Mouse (Mus musculus) gastrocnemius, postnatal 10 days (tissue): ENCODE data around the gene Krtap5-1. TPM values are rescaled to one million over a fixed set of nuclear protein-coding genes. Genes with fewer than 3 reads are reported as not detected.
"Not testable (repeated sequence)": the region's sequence is repeated elsewhere in the genome, so short reads cannot be mapped to it uniquely, and the experiment has no call there.

Experiments used
- DNase-seq: peaks from one replicate; pipeline ENCODE4 v3.0.0; 2021; ENCODE audit warnings: mixed read lengths
- total RNA-seq, 2 experiments: library from RNA; stranded (reverse); gene quantifications; 2 replicates each; pipeline ENCODE4 v1.2.3; 2021

Krtap5-1 gene
- total RNA-seq, 2 experiments from 2014 or later: not detected

DNA sequence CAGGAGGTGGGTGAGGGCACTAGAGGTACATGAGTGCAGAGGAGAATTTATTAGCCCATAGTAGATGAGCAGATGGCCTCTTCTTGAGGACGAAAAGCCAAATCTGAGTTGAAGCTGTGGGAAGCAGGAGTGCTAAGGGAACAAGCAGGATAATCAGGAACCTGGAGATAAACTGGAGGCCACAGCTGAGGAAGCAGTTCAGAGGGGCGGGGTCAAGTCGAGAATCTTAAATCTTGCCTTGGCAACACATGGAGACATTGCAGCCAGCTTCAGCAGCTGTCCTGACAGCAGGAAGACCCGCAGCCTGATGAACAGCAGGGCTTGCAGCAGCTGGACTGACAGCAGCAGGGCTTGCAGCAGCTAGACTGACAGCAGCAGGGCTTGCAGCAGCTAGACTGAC lies 810 bp downstream of the Krtap5-1 start:
- DNase-seq: not testable (repeated sequence)

DNA sequence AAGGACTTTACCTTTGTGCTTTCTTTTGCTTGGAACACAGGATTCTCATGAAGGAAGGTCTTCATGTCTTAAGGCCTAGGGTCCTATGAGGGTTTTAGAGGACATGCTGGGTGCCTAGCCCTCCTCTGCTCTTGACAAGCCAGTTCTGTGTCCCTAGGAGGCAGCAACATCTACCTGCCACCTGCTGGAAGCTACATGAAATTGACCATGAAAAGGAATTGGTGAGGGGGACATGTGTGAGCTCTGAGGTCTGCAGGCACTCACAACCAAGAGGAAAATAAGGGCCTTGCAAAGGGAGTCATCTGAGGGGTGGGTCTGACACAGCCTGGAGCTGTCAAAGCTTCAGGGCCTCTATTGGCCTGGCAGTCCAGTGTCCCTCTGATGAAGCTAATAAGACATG lies 1.5 kb downstream of the Krtap5-1 start:
- no peak for DNase-seq

DNA sequence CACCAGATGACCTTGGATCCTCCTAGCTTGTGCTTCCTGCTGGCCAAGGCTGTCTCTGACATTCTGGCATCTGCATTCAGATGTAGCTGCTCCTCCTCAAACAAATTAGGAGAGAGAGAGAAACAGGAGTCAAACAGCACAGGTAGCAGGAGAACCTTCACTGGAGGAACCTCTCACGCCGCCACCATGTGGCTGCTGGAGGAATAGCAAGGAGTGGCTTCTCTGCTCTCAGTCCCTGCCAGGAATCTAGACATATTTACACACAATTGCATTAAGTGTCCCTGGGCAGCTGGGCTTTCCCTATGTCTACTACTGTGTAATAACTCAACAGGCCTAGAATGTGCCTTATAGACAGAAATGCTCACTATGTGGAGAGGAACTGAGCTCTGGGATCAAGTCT lies 3.1 kb downstream of the Krtap5-1 start:
- DNase-seq: not testable (repeated sequence)

DNA sequence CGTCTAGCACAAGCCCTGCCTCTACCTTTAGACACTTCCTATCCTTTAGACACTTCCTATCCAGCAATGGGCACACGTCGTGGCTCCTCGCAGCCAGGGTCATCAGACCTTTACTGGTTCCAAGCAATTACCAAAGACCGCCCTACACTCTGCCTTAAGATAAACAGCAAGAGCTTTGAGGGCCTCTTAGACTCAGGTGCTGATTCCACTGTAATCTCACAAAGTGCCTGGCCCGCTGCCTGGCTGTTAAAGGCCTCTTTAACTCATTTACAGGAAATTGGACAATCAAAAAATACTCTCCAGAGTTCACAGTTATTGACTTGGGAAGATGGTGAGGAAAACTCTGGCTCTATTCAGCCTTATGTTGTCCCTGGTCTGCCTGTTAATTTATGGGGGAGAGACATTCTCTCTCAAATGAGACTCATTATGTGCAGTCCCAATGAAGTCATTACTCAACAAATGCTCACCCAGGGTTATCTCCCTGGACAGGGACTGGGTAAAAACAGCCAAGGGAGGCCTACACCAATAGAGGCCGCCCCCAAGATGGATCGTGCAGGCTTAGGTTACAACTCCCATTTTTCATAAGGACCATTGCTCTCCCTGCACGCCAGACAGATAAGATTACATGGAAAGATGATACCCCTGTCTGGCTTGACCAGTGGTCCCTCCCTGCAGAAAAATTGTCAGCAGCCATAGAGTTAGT lies 10.9 kb downstream of the Krtap5-1 start:
- DNase-seq: not testable (repeated sequence)

DNA sequence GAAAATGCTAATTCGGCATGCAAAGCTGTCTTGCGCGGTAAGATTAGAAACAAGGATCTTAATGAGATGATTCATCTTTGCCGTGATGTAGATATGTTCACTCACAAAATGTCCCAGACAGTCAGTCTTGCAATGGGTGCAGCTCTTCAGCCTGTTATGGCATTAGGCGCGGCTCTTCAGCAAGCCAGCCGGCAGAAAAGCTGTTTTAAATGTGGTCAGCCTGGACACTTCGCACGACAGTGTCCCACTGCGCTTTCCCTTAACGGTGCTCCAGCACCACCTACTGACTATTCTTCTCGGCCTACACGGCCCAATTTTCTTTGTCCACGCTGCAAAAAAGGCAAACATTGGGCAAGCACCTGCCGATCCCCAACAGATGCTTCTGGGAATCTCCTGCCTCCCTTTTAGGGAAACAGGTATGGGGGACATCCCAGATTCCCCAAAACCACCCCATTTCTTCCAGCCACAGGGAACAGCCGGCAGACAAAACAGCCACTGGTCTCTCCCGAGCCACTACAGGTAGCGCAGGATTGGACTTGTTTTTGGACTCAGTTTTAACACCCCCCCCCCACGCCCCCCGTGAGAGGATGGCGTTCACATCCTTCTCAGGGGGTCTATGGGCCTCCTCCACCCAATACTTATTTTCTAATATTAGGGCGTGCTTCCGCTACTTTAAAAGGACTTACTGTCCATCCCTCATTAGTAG lies 11.6 kb downstream of the Krtap5-1 start:
- DNase-seq: peak; percentile 19

DNA sequence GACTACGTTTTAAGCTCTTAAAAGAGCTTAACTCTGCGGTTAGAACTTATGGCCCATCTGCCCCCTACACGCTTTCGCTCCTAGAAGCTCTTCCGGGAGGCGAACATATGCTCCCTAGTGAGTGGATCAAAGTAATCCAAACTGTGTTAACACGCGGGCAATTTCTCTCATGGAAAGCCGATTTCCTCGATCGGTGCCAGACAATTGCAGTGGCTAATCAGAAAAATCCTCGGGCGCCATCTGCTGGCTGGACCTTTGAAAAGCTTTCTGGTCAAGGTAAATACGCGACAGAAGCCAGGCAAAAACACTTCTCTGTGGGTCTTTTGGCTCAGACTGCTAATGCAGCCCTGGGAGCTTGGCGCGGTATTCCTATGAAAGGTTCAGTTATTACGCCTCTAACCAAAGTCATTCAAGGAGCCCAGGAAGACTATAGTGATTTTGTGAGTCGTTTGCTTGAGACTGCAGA lies 12.3 kb downstream of the Krtap5-1 start:
- DNase-seq: peak; percentile 94

DNA sequence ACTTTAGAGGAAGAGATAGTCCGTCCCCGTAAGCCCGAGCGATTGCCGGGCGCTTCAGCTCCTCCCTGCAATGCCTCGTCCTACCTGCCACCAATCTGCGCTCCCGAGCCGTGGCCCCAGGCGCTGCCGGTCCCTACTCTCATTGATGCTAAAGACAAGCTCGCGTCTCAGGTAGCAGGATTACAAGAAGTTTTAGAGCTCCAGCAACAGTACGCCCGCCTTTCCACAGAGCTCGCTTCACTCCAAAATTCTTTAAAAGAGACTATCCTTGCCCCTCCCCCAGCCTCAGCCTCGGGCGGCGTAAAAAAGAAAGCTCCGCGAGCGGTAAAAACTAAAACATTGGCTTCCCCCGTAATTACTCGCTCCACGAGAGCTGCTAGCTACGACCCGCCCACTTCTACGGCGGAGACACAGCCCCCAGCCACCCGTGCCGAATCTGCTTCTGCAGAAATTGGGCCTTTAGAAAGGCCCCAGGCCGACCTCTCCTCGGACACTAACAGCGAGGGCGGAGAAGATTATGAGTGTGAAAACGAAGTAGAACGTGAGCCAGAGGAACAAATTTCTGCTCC lies 12.8 kb downstream of the Krtap5-1 start:
- DNase-seq: peak; percentile 43

DNA sequence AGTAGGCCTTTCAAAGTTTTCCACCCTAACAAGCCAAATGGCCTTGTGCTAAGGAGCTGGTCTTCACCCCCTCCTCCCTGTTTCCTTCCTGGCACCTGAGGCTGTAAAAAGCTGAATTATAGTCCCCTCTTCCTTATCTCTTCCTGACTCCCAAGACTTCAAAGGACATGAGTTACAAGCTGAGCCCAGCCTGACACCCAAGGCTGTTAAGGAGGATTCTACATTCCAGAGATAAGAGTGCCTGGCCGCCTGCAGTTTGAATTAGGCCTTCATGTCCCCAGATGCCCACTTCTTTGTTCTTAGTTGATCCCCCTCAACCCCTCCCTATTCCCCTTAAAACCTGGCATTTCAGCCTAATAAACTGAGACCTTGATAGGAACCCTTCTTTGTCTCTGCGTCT lies 14.1 kb downstream of the Krtap5-1 start:
- not testable (repeated sequence) for DNase-seq

DNA sequence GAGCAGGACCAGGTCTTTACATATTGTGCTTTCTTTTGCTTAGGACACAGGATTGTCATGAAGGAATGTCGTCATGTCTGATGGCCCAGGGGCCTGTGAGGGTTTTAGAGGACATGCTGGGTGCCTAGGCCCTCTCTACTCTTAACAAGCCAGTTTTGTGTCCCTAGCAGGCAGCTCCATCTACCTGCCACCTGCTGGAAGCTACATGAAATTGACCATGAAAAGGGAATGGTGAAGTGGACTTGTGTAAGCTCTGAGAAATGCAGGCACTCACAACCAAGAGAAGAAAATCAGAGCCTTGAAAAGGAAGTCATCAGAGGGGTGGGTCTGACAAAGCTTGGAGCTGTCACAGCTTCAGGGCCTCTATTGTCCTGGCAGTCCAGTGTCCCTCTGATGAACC lies 17.6 kb downstream of the Krtap5-1 start:
- not testable (repeated sequence) for DNase-seq

DNA sequence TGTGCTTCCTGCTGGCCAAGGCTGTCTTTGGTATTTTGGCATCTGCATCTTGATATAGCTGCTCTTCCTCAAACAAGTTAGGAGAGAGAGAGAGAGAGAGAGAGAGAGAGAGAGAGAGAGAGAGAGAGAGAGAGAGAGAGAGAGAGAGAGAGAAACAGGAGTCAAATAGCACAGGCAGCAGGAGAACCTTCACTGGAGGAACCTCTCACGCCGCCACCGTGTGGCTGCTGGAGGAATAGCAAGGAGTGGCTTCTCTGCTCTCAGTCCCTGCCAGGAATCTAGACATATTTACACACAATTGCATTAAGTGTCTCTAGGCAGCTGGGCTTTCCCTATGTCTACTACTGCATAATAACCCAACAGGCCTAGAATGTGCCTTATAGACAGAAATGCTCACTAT lies 18.7 kb downstream of the Krtap5-1 start:
- DNase-seq: peak; percentile 73

DNA sequence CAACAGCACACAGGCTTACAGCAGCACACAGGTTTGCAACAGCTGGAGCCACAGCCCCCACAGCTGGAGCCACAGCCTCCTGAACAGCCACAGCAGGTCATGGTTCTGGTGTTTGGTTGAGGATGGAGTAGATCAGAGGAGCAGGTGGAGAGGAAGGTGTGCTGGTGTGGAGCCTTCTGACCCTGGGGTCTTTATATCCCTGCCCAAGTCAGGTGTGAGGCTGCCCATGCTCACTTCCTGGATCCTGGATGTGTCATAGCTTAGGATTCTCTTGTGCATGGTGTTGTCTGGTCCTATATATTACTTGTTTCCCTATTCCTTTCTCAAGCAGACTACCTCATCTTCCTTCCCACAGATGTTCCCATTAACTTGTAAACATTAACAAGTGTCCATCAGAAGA lies 22.7 kb downstream of the Krtap5-1 start, which contains the start of gene Gm4559:
TSS of gene Gm4559 (minus strand) at position 101 of the 400 bp plus-strand sequence.
- not testable (repeated sequence) for DNase-seq

DNA sequence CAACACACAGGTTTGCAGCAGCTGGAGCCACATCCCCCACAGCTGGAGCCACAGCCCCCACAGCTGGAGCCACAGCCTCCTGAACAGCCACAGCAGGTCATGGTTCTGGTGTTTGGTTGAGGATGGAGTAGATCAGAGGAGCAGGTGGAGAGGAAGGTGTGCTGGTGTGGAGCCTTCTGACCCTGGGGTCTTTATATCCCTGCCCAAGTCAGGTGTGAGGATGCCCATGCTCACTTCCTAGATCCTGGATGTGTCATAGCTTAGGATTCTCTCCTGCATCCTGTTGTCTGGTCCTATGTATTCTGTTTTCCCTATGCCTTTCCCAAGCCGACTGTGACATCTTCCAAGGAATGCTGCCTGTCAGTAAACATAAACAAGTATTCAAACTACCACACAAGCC lies 38.7 kb downstream of the Krtap5-1 start, which contains the start of gene Gm2431:
TSS of gene Gm2431 (minus strand) at position 101 of the 400 bp plus-strand sequence.
- not testable (repeated sequence) for DNase-seq

DNA sequence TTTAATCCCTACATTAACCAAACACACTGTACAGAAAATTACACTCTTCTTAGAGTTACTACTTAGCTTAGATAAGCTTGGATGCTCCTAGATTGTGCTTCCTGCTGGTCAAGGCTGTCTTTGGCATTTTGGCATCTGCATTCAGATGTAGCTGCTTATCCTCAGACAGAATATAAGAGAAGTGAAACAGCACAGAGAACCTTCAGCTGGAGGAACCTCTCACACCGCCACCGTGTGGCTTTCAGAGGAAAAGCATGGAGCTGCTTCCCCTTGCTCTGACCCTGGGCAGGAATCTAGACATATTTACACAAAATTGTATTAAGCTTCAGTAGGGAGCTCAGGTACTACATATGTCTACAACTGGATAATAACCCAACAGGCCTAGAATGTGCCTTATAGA lies 41.4 kb downstream of the Krtap5-1 start:
- DNase-seq: peak; percentile 32

DNA sequence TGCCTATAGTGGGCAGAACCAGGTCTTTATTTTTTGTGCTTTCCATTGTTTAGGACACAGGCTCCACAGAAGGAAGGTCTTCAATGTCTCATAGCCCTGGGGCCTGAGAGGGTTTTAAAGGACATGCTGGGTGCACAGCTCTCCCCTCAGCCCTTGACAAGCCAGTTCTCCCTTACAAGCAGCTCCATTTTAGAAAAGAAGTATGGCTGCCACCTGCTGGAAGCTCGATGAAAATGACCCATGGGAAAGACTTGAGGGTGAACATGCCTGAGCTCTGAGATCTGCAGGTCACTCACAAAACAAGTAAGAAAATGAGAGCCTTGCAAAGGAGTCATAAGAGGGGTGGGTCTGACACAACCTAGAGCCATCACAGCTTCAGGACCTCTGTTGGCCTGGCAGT lies 47.1 kb downstream of the Krtap5-1 start:
- peak; percentile 10 for DNase-seq

Other genes with a start within 250 kb of the Krtap5-1 start
- gene Mob2, start 236.1 kb downstream of the Krtap5-1 start, total RNA-seq: 10 to 100 TPM; 30.1 to 36.7 TPM
- 10 to 100 TPM; 16.8 to 17.3 TPM for gene Dusp8, start 201.3 kb downstream of the Krtap5-1 start, total RNA-seq
- gene Gm45618, start 176.4 kb downstream of the Krtap5-1 start, total RNA-seq: not detected
- not detected for gene Gm39115, start 161.1 kb downstream of the Krtap5-1 start, total RNA-seq
- gene Gm45337, start 152.5 kb downstream of the Krtap5-1 start, total RNA-seq: not detected
- not detected for gene Gm29735, start 140.0 kb downstream of the Krtap5-1 start, total RNA-seq
- gene Gm4553, start 131.4 kb downstream of the Krtap5-1 start, total RNA-seq: not detected
- gene Krtap5-2, start 121.1 kb downstream of the Krtap5-1 start, total RNA-seq: not detected
- not detected for gene Gm10153, start 106.7 kb downstream of the Krtap5-1 start, total RNA-seq
- gene Krtap5-3, start 95.8 kb downstream of the Krtap5-1 start, total RNA-seq: not detected
- gene Gm7579, start 85.3 kb downstream of the Krtap5-1 start, total RNA-seq: not detected
- not detected for gene Krtap5-5, start 67.1 kb downstream of the Krtap5-1 start, total RNA-seq
- gene Gm40460, start 56.0 kb downstream of the Krtap5-1 start, total RNA-seq: not detected
- not detected for gene Gm2431, start 38.8 kb downstream of the Krtap5-1 start, total RNA-seq
- not detected for gene Gm4559, start 22.8 kb downstream of the Krtap5-1 start, total RNA-seq
- gene Krtap5-4, start 6.4 kb upstream of the Krtap5-1 start, total RNA-seq: not detected
- gene Ifitm10, start 76.6 kb upstream of the Krtap5-1 start, total RNA-seq: 1 to 10 TPM; 3.3 to 4.8 TPM
- 1 to 10 TPM in 1 of 2 experiments, not detected in 1; 1.0 TPM for gene Gm49369, start 85.5 kb upstream of the Krtap5-1 start, total RNA-seq
- 100 to 1,000 TPM; 249 to 254 TPM for gene Ctsd, start 90.9 kb upstream of the Krtap5-1 start, total RNA-seq
- under 1 TPM in 1 of 2 experiments, not detected in 1; 0.36 TPM for gene Syt8, start 137.7 kb upstream of the Krtap5-1 start, total RNA-seq
- gene Tnni2, start 144.7 kb upstream of the Krtap5-1 start, total RNA-seq: over 10,000 TPM; 11,296 to 12,937 TPM
- gene Lsp1, start 163.7 kb upstream of the Krtap5-1 start, total RNA-seq: 10 to 100 TPM; 14.4 to 24.4 TPM
- over 10,000 TPM; 17,146 to 18,824 TPM for gene Tnnt3, start 201.7 kb upstream of the Krtap5-1 start, total RNA-seq
- 1 to 10 TPM; 6.4 to 7.2 TPM for gene Mrpl23, start 235.6 kb upstream of the Krtap5-1 start, total RNA-seq